Mouse (Mus musculus) lung, embryonic 14.5 days (tissue): ENCODE data around the gene Dnaic2. TPM values are rescaled to one million over a fixed set of nuclear protein-coding genes. Genes with fewer than 3 reads are reported as not detected.

Experiments used
- ATAC-seq: fragments of 200-750 bp; cut with Nextera tagmentation; 2 replicates; pipeline ENCODE4 v1.8.0; 2017; ENCODE audit warnings: mild to moderate bottlenecking, moderate TSS enrichment, moderate library complexity; ENCODE audit not compliant: insufficient read depth
- DNase-seq: peaks from one replicate; pipeline ENCODE4 v3.0.0-alpha.2; 2015
- H3K27ac ChIP-seq: fragments of 300-500 bp; sonication (generic); 2 replicates; pipeline ENCODE4 v1.5.1; 2014; ENCODE audit warnings: low read depth, mild to moderate bottlenecking, moderate library complexity
- H3K27me3 ChIP-seq: fragments of 300-500 bp; sonication (generic); 2 replicates; pipeline ENCODE4 v1.6.1; 2014; ENCODE audit warnings: low read length, control low read depth; ENCODE audit not compliant: insufficient read depth
- H3K36me3 ChIP-seq: fragments of 300-500 bp; sonication (generic); 2 replicates; pipeline ENCODE4 v1.6.1; 2014; ENCODE audit warnings: control low read depth; ENCODE audit not compliant: insufficient read depth
- H3K4me1 ChIP-seq: fragments of 300-500 bp; sonication (generic); 2 replicates; pipeline ENCODE4 v1.6.1; 2014; ENCODE audit warnings: antibody characterized with exemption, control low read depth; ENCODE audit not compliant: insufficient read depth
- H3K4me2 ChIP-seq: fragments of 300-500 bp; sonication (generic); 2 replicates; pipeline ENCODE4 v1.6.1; 2014; ENCODE audit warnings: mild to moderate bottlenecking
- H3K4me3 ChIP-seq: fragments of 300-500 bp; sonication (generic); 2 replicates; pipeline ENCODE4 v1.5.1; 2014; ENCODE audit warnings: low read depth, low read length
- H3K9ac ChIP-seq: fragments of 300-500 bp; sonication (generic); 2 replicates; pipeline ENCODE4 v1.6.1; 2014
- H3K9me3 ChIP-seq: fragments of 300-500 bp; sonication (generic); 2 replicates; pipeline ENCODE4 v1.6.1; 2016; ENCODE audit warnings: low read depth, low read length, control low read depth
- CTCF ChIP-seq: IDR thresholded peaks from 2 replicates; pipeline ENCODE4 v1.5.1; 2016; ENCODE audit warnings: antibody characterized with exemption, low read depth
- WGBS: fragments of 180-500 bp; shearing (Covaris S2); extraction: QIAGEN DNeasy Blood & Tissue Kit; methylation state at CpG from one replicate; pipeline ENCODE4 v1.1.7; 2014; 5-methylcytosine and 5-hydroxymethylcytosine counted together
- polyA plus RNA-seq: library from polyadenylated mRNA; unstranded; fragments of >200 nt; fragmentation: Nextera tagmentation; extraction: Ambion mirVana; gene quantifications from 2 replicates; pipeline ENCODE4 v1.2.1, GENCODE M21; 2014

Gene Dnaic2
- polyA plus RNA-seq, 1 experiment from 2014 or later: 0.16 TPM

- no peak for ATAC-seq
- WGBS: 74% methylated on average over 3 of the region's 3 CpGs
- H3K27ac ChIP-seq: no peak overlapping the region
- H3K9ac ChIP-seq: no peak overlapping the region
- no peak for DNase-seq
- no peak overlapping the region for H3K4me2 ChIP-seq
- peaks cover 13% of the 10 kb centered on the region for H3K27me3 ChIP-seq
- H3K4me3 ChIP-seq: no peak overlapping the region
- no peak for TF ChIP-seq CTCF
- no peaks in the 10 kb centered on the region for H3K4me1 ChIP-seq
- no peaks in the 10 kb centered on the region for H3K9me3 ChIP-seq
- H3K36me3 ChIP-seq: no peaks in the 10 kb centered on the region
Observed at GRCm38 (mm10) chr11:114797981-114798380, 70.8 kb downstream of the Dnaic2 start.

GRCm38 (mm10) chr11:114798624-114799023 lies 71.4 kb downstream of the Dnaic2 start, which contains the start of gene Gpr142:
Gene Gpr142 (plus strand): TSS chr11:114798924.
- H3K4me2 ChIP-seq: no peak within 1 kb of the TSS
- H3K4me3 ChIP-seq: no peak within 1 kb of the TSS
- H3K36me3 ChIP-seq: no peaks in the 10 kb centered on the region
- no peak within 1 kb of the TSS for H3K27ac ChIP-seq
- DNase-seq: no peak
- H3K4me1 ChIP-seq: no peaks in the 10 kb centered on the region
- peaks cover 6% of the 10 kb centered on the region for H3K27me3 ChIP-seq
- WGBS: 85% methylated on average over 3 of the region's 3 CpGs
- no peak for ATAC-seq
- no peak for TF ChIP-seq CTCF
- H3K9ac ChIP-seq: no peak within 1 kb of the TSS
- no peaks in the 10 kb centered on the region for H3K9me3 ChIP-seq

- no peaks in the 10 kb centered on the region for H3K27me3 ChIP-seq
- no peak for TF ChIP-seq CTCF
- 85% methylated on average over 1 of the region's 1 CpGs for WGBS
- DNase-seq (no peak), ATAC-seq (no peak)
- no peaks in the 10 kb centered on the region; the same call in 1 of the 2 replicates for H3K4me1 ChIP-seq
- H3K27ac ChIP-seq: no peak overlapping the region
- H3K9me3 ChIP-seq: no peaks in the 10 kb centered on the region
- no peaks in the 10 kb centered on the region for H3K36me3 ChIP-seq
- H3K4me3 ChIP-seq: no peak overlapping the region
- H3K4me2 ChIP-seq: no peak overlapping the region
- H3K9ac ChIP-seq: no peak overlapping the region
Observed at GRCm38 (mm10) chr11:114801906-114802305, 74.7 kb downstream of the Dnaic2 start.

- Histone ChIP-seq H3K27me3 (no peaks in the 10 kb centered on the region), H3K36me3 (no peaks in the 10 kb centered on the region), H3K27ac (0 out of 2 replicates have a peak overlapping the region, but pooled peaks have one; percentile 12), H3K4me1 (no peaks in the 10 kb centered on the region; the same call in 1 of the 2 replicates), H3K4me2 (peak overlapping the region; percentile 20), H3K9ac (no peak overlapping the region), H3K9me3 (no peaks in the 10 kb centered on the region), H3K4me3 (no peak overlapping the region)
- no peak for TF ChIP-seq CTCF
- DNase-seq (no peak), ATAC-seq (no peak)
- WGBS: 37% methylated on average over 15 of the region's 15 CpGs
Observed at GRCm38 (mm10) chr11:114802540-114803267, 75.5 kb downstream of the Dnaic2 start.

- no peak for TF ChIP-seq CTCF
- 46% methylated on average over 8 of the region's 8 CpGs for WGBS
Observed at GRCm38 (mm10) chr11:114803990-114804389, 76.8 kb downstream of the Dnaic2 start.

GRCm38 (mm10) chr11:114807025-114807424 lies 79.8 kb downstream of the Dnaic2 start:
- H3K36me3 ChIP-seq: no peaks in the 10 kb centered on the region
- no peak overlapping the region for H3K9ac ChIP-seq
- H3K27me3 ChIP-seq: no peaks in the 10 kb centered on the region
- no peaks in the 10 kb centered on the region; the same call in 1 of the 2 replicates for H3K4me1 ChIP-seq
- H3K27ac ChIP-seq: no peak overlapping the region
- ATAC-seq (no peak), DNase-seq (no peak)
- WGBS: 63% methylated on average over 2 of the region's 2 CpGs
- H3K4me3 ChIP-seq: no peak overlapping the region
- no peak overlapping the region for H3K4me2 ChIP-seq
- no peak for TF ChIP-seq CTCF
- no peaks in the 10 kb centered on the region for H3K9me3 ChIP-seq

More at GRCm38 (mm10) chr11:114803990-114804389, 76.8 kb downstream of the Dnaic2 start:
- no peak for DNase-seq
- ATAC-seq: no peak
- no peaks in the 10 kb centered on the region for H3K36me3 ChIP-seq
- H3K27me3 ChIP-seq: no peaks in the 10 kb centered on the region
- no peak overlapping the region for H3K27ac ChIP-seq
- H3K4me3 ChIP-seq: no peak overlapping the region
- H3K9ac ChIP-seq: no peak overlapping the region
- no peak overlapping the region for H3K4me2 ChIP-seq
- H3K4me1 ChIP-seq: no peaks in the 10 kb centered on the region; the same call in 1 of the 2 replicates
- H3K9me3 ChIP-seq: no peaks in the 10 kb centered on the region

Other genes with a start within 250 kb of the Dnaic2 start
- gene Rpl38, start 58.9 kb upstream of the Dnaic2 start, polyA plus RNA-seq: 978 and 1,085 TPM in 2 replicates
- gene Ttyh2, start 52.0 kb upstream of the Dnaic2 start, polyA plus RNA-seq: 12.1 and 13.1 TPM in 2 replicates
- 0.29 TPM in 1 of 2 replicates, not detected in the other for gene Kif19a, start 38.0 kb downstream of the Dnaic2 start, polyA plus RNA-seq
- gene Btbd17, start 68.5 kb downstream of the Dnaic2 start, polyA plus RNA-seq: 0.65 and 1.3 TPM in 2 replicates
- gene Gpr142, start 71.5 kb downstream of the Dnaic2 start, polyA plus RNA-seq: 0.28 TPM in 1 of 2 replicates, not detected in the other
- gene Gprc5c, start 123.7 kb downstream of the Dnaic2 start, polyA plus RNA-seq: 34.7 and 39.2 TPM in 2 replicates
- gene Cd300a, start 162.6 kb downstream of the Dnaic2 start, polyA plus RNA-seq: 0.75 and 1.7 TPM in 2 replicates
- 0.36 and 0.43 TPM in 2 replicates for gene Cd300lb, start 207.0 kb downstream of the Dnaic2 start, polyA plus RNA-seq
- gene Cd300c, start 241.7 kb downstream of the Dnaic2 start, polyA plus RNA-seq: not detected in 2 replicates